Mouse (Mus musculus): ENCODE data around the gene Fmnl3.
"Not testable (repeated sequence)": the region's sequence is repeated elsewhere in the genome, so short reads cannot be mapped to it uniquely, and the experiment has no call there.

Gene Fmnl3

GRCm38 (mm10) chr15:99387976-99388375, 17.7 kb upstream of the Fmnl3 start:
- DNase-seq (ENCODE audit: low spot score), result no peak

- no peak for DNase-seq (ENCODE audit: low spot score)
Observed at GRCm38 (mm10) chr15:99386796-99387195, 16.5 kb upstream of the Fmnl3 start.

GRCm38 (mm10) chr15:99386110-99386509, 15.8 kb upstream of the Fmnl3 start:
- DNase-seq (ENCODE audit: low spot score), result not testable (repeated sequence)

- DNase-seq (ENCODE audit: low spot score), result no peak
Observed at GRCm38 (mm10) chr15:99384071-99384470, 13.8 kb upstream of the Fmnl3 start.

GRCm38 (mm10) chr15:99382893-99383292, 12.6 kb upstream of the Fmnl3 start:
- no peak for DNase-seq (ENCODE audit: low spot score)

GRCm38 (mm10) chr15:99376240-99376639, 6.0 kb upstream of the Fmnl3 start:
- no peak for DNase-seq (ENCODE audit: low spot score)

GRCm38 (mm10) chr15:99375581-99375980, 5.3 kb upstream of the Fmnl3 start:
- no peak for DNase-seq (ENCODE audit: low spot score)

GRCm38 (mm10) chr15:99375036-99375435, 4.8 kb upstream of the Fmnl3 start:
- no peak for DNase-seq (ENCODE audit: low spot score)

GRCm38 (mm10) chr15:99372761-99373160, 2.5 kb upstream of the Fmnl3 start:
- no peak for DNase-seq (ENCODE audit: low spot score)

GRCm38 (mm10) chr15:99371526-99372340, 1.5 kb upstream of the Fmnl3 start:
- DNase-seq (ENCODE audit: low spot score), result no peak

- no peak for DNase-seq (ENCODE audit: low spot score)
Observed at GRCm38 (mm10) chr15:99369391-99370171, 701 bp downstream of the Fmnl3 start.

GRCm38 (mm10) chr15:99368583-99369266, 1.6 kb downstream of the Fmnl3 start:
- no peak for DNase-seq (ENCODE audit: low spot score)

GRCm38 (mm10) chr15:99364921-99365320, 5.4 kb downstream of the Fmnl3 start:
- peak; percentile 43 for DNase-seq (ENCODE audit: low spot score)

- DNase-seq (ENCODE audit: low spot score), result no peak
Observed at GRCm38 (mm10) chr15:99364022-99364530, 6.2 kb downstream of the Fmnl3 start.

GRCm38 (mm10) chr15:99358952-99359351, 11.3 kb downstream of the Fmnl3 start:
- no peak for DNase-seq (ENCODE audit: low spot score)

GRCm38 (mm10) chr15:99356462-99356861, 13.8 kb downstream of the Fmnl3 start:
- DNase-seq (ENCODE audit: low spot score), result no peak

- DNase-seq (ENCODE audit: low spot score), result no peak
Observed at GRCm38 (mm10) chr15:99355660-99356059, 14.6 kb downstream of the Fmnl3 start.

GRCm38 (mm10) chr15:99352306-99352705, 18.0 kb downstream of the Fmnl3 start:
- DNase-seq (ENCODE audit: low spot score), result no peak

- DNase-seq (ENCODE audit: low spot score), result no peak
Observed at GRCm38 (mm10) chr15:99351610-99352009, 18.7 kb downstream of the Fmnl3 start.

GRCm38 (mm10) chr15:99344961-99345360, 25.3 kb downstream of the Fmnl3 start:
- no peak for DNase-seq (ENCODE audit: low spot score)

GRCm38 (mm10) chr15:99344148-99344870, 26.0 kb downstream of the Fmnl3 start:
- DNase-seq (ENCODE audit: low spot score), result no peak
